Mouse (Mus musculus): Measurements from ENCODE around the gene Rnf213.

DNA sequence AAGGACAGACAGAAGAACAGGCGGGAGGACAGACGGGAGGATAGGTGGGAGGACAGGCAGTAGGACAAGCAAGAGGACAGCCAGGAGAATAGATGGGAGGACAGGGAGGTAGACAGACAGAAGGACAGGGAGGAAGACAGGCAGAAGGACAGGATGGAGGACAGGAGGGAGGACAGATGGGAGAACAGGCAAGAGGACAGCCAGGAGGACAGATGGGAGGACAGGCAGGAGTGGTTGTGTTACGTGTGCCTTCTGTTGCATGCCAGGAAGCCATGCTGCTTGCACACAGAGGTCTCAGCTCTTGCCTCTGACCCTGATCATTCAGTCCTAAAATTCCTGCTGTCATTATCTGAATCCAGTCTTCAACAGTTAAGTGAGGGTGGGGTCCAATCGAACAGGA is 39.0 kb upstream of the Rnf213 start:
- TF ChIP-seq POLR2A (IDR thresholded peaks at IDR 0.05; ENCODE audit: insufficient read length, low read depth) (no peak), TCF12 (IDR thresholded peaks at IDR 0.05; ENCODE audit: insufficient read depth, poor library complexity, severe bottlenecking) (no peak), MAX (IDR thresholded peaks at IDR 0.05; ENCODE audit: low read depth) (no peak), REST (IDR thresholded peaks at IDR 0.05; ENCODE audit: insufficient read depth, insufficient read length) (no peak), MYOD1 (IDR thresholded peaks at IDR 0.05; ENCODE audit: control insufficient read depth in 1 of 3, insufficient read length in 2 of 3, low read depth in 2 of 3) (no peak), E2F4 (IDR thresholded peaks at IDR 0.05; ENCODE audit: insufficient read depth) (no peak), USF1 (IDR thresholded peaks at IDR 0.05; ENCODE audit: low read depth) (no peak), MYOG (IDR thresholded peaks at IDR 0.05; ENCODE audit: control insufficient read depth in 1 of 3, insufficient read depth in 1 of 3, insufficient read length in 2 of 3, low read depth in 2 of 3) (no peak), CEBPB (IDR thresholded peaks at IDR 0.05; ENCODE audit: insufficient read depth, poor library complexity, severe bottlenecking) (no peak), SRF (IDR thresholded peaks at IDR 0.05; ENCODE audit: control insufficient read depth, insufficient read length, low read depth) (no peak)
